In genomic region chr13:46490644-46491043, GRCm38 (mm10) we compare ENCODE assay signal across 22 mouse cellular contexts. TPM values are rescaled to one million over a fixed set of nuclear protein-coding genes. Genes with fewer than 3 reads are reported as not detected.
DNase-seq lines count a peak whose midpoint lies in the region; ATAC-seq and TF ChIP-seq lines count a peak whose summit lies in the region.
"Had no signal": no experiment of that assay in that cellular context is flagged by ENCODE, and none has a peak within 500 bp of the region (broad histone marks: within the 10 kb centered on the region; RNA-seq: fewer than 3 reads in every experiment).

No protein-coding gene starts in this region.

- no peaks in the 10 kb centered on the region for H3K36me3 ChIP-seq in intestine, embryonic 15.5 days
- H3K36me3 ChIP-seq in intestine, embryonic 16.5 days (ENCODE audit: control insufficient read depth, insufficient read depth, low read length) = no peaks in the 10 kb centered on the region
- H3K36me3 ChIP-seq in embryonic facial prominence, embryonic 14.5 days (ENCODE audit: control insufficient read depth, insufficient read depth, low read length) = no peaks in the 10 kb centered on the region
- no peaks in the 10 kb centered on the region for H3K36me3 ChIP-seq in stomach, postnatal 0 days (ENCODE audit: control insufficient read depth, insufficient read depth, low read length)
- H3K36me3 ChIP-seq: forebrain, embryonic 10.5 days; heart, embryonic 15.5 days; kidney, embryonic 15.5 days; midbrain, embryonic 12.5 days; neural tube, embryonic 12.5 days; stomach, embryonic 15.5 days had no signal

- ATAC-seq in intestine, embryonic 15.5 days = no peak
- ATAC-seq in intestine, embryonic 16.5 days = no peak
- no peak for ATAC-seq in embryonic facial prominence, embryonic 14.5 days (ENCODE audit: low read depth)
- no peak for ATAC-seq in stomach, postnatal 0 days (ENCODE audit: low FRiP score, low TSS enrichment)
- ATAC-seq: hindbrain, embryonic 16.5 days; lung, postnatal 0 days had no signal

- no peak overlapping the region; the same call in 1 of the 2 replicates for H3K9ac ChIP-seq in intestine, embryonic 15.5 days
- no peak overlapping the region for H3K9ac ChIP-seq in intestine, embryonic 16.5 days (ENCODE audit: low read depth, low read length)
- no peak overlapping the region for H3K9ac ChIP-seq in embryonic facial prominence, embryonic 14.5 days (ENCODE audit: low read depth, low read length)
- H3K9ac ChIP-seq in stomach, postnatal 0 days (ENCODE audit: low read length) = no peak overlapping the region
- H3K9ac ChIP-seq: heart, embryonic 15.5 days; kidney, embryonic 15.5 days; midbrain, embryonic 12.5 days; neural tube, embryonic 12.5 days; stomach, embryonic 15.5 days had no signal

- DNase-seq in left cerebral cortex, postnatal 36 days (ENCODE audit: low spot score in 2 of 2) = peak; percentile 16 to 18
- no peak for DNase-seq in left cerebral cortex, adult 11 months (ENCODE audit: low spot score)
- DNase-seq in embryonic facial prominence, embryonic 14.5 days (ENCODE audit: low spot score) = peak; percentile 42
- DNase-seq in stomach, postnatal 0 days (ENCODE audit: low spot score) = no peak
- DNase-seq in adrenal gland, adult 18-20 months (ENCODE audit: low spot score in 2 of 2) = no peak
- DNase-seq: cerebellum, adult 8-10 months; gastrocnemius, postnatal 14 days; heart, adult 18-20 months; heart, postnatal 4 days; liver; right cerebral cortex, postnatal 14 days had no signal

- TF ChIP-seq EP300 in stomach, postnatal 0 days (optimal IDR thresholded peaks at IDR 0.05) = no peak

- no peak for TF ChIP-seq CTCF in stomach, postnatal 0 days (IDR thresholded peaks at IDR 0.05; ENCODE audit: low read depth)

- H3K4me2 ChIP-seq in intestine, embryonic 15.5 days (replicated peaks) = no peak overlapping the region
- no peak overlapping the region for H3K4me2 ChIP-seq in intestine, embryonic 16.5 days (ENCODE audit: low read depth, low read length)
- no peak overlapping the region for H3K4me2 ChIP-seq in embryonic facial prominence, embryonic 14.5 days (ENCODE audit: low read depth, low read length)
- H3K4me2 ChIP-seq in stomach, postnatal 0 days (replicated peaks; ENCODE audit: low read depth) = no peak overlapping the region
- H3K4me2 ChIP-seq: heart, embryonic 15.5 days; kidney, embryonic 15.5 days; midbrain, embryonic 12.5 days; neural tube, embryonic 12.5 days; stomach, embryonic 15.5 days had no signal

- 39% methylated on average over 4 of the region's 4 CpGs for WGBS in intestine, embryonic 15.5 days
- 36% methylated on average over 4 of the region's 4 CpGs for WGBS in intestine, embryonic 16.5 days
- 23% methylated on average over 4 of the region's 4 CpGs for WGBS in embryonic facial prominence, embryonic 14.5 days
- 33% methylated on average over 4 of the region's 4 CpGs for WGBS in stomach, postnatal 0 days

- H3K27me3 ChIP-seq in intestine, embryonic 15.5 days (replicated peaks) = no peaks in the 10 kb centered on the region
- no peaks in the 10 kb centered on the region for H3K27me3 ChIP-seq in intestine, embryonic 16.5 days (replicated peaks; ENCODE audit: control insufficient read depth, insufficient read depth, low read length)
- H3K27me3 ChIP-seq in embryonic facial prominence, embryonic 14.5 days (replicated peaks; ENCODE audit: control insufficient read depth, insufficient read depth, low read length) = no peaks in the 10 kb centered on the region
- no peaks in the 10 kb centered on the region for H3K27me3 ChIP-seq in stomach, postnatal 0 days (ENCODE audit: control insufficient read depth, insufficient read depth, low read length)
- H3K27me3 ChIP-seq: heart, embryonic 15.5 days; kidney, embryonic 15.5 days; midbrain, embryonic 12.5 days; neural tube, embryonic 12.5 days; stomach, embryonic 15.5 days had no signal

- no peaks in the 10 kb centered on the region for H3K9me3 ChIP-seq in intestine, embryonic 15.5 days
- H3K9me3 ChIP-seq in intestine, embryonic 16.5 days (ENCODE audit: control insufficient read depth, low read length) = no peaks in the 10 kb centered on the region
- H3K9me3 ChIP-seq in embryonic facial prominence, embryonic 14.5 days (ENCODE audit: control insufficient read depth, low read length) = 0 out of 2 replicates have a peak, but pooled peaks cover 4% of the 10 kb centered on the region
- no peaks in the 10 kb centered on the region for H3K9me3 ChIP-seq in stomach, postnatal 0 days (ENCODE audit: control insufficient read depth, low read length)
- H3K9me3 ChIP-seq: forebrain, embryonic 10.5 days; heart, embryonic 15.5 days; kidney, embryonic 15.5 days; midbrain, embryonic 12.5 days; stomach, embryonic 15.5 days had no signal

- H3K4me3 ChIP-seq in intestine, embryonic 15.5 days (replicated peaks) = no peak overlapping the region
- H3K4me3 ChIP-seq in intestine, embryonic 16.5 days (ENCODE audit: low read length) = no peak overlapping the region
- H3K4me3 ChIP-seq in embryonic facial prominence, embryonic 14.5 days (ENCODE audit: low read depth, low read length) = no peak overlapping the region
- no peak overlapping the region for H3K4me3 ChIP-seq in stomach, postnatal 0 days (ENCODE audit: low read depth, low read length)
- H3K4me3 ChIP-seq: forebrain, embryonic 10.5 days; heart, embryonic 15.5 days; kidney, embryonic 15.5 days; midbrain, embryonic 12.5 days; neural tube, embryonic 12.5 days; stomach, embryonic 15.5 days had no signal

- intact Hi-C loops in left cerebral cortex, postnatal 36 days (cut with DNase I) = no loop called here

- H3K4me1 ChIP-seq in intestine, embryonic 15.5 days (replicated peaks) = 0 out of 2 replicates have a peak, but pooled peaks cover 4% of the 10 kb centered on the region
- H3K4me1 ChIP-seq in intestine, embryonic 16.5 days (ENCODE audit: control insufficient read depth, insufficient read depth, low read length) = 0 out of 2 replicates have a peak, but pooled peaks cover 2% of the 10 kb centered on the region
- H3K4me1 ChIP-seq in embryonic facial prominence, embryonic 14.5 days (ENCODE audit: control insufficient read depth, insufficient read depth, low read length) = peaks cover 7% of the 10 kb centered on the region; the same call in 1 of the 2 replicates
- H3K4me1 ChIP-seq in stomach, postnatal 0 days (replicated peaks; ENCODE audit: control insufficient read depth, insufficient read depth) = no peaks in the 10 kb centered on the region
- H3K4me1 ChIP-seq: midbrain, embryonic 12.5 days; neural tube, embryonic 12.5 days had no signal

- peak overlapping the region; percentile 22; the same call in 1 of the 2 replicates for H3K27ac ChIP-seq in intestine, embryonic 15.5 days
- no peak overlapping the region for H3K27ac ChIP-seq in intestine, embryonic 16.5 days (ENCODE audit: low read length)
- H3K27ac ChIP-seq in embryonic facial prominence, embryonic 14.5 days (replicated peaks; ENCODE audit: low read depth, low read length) = no peak overlapping the region
- H3K27ac ChIP-seq in stomach, postnatal 0 days (replicated peaks) = 0 out of 2 replicates have a peak overlapping the region, but pooled peaks have one; percentile 35
- H3K27ac ChIP-seq: forebrain, embryonic 10.5 days; heart, embryonic 15.5 days; kidney, embryonic 15.5 days; midbrain, embryonic 12.5 days; neural tube, embryonic 12.5 days; stomach, embryonic 15.5 days had no signal

RNA-seq across cellular contexts. Expression of gene Cap2, which starts 11.0 kb away (rescaled TPM):
- polyA plus RNA-seq in intestine, embryonic 15.5 days (2015; fragmentation: Nextera tagmentation; extraction: Ambion mirVana) = 8.3 and 10.4 TPM in 2 replicates
- polyA plus RNA-seq in intestine, embryonic 16.5 days (2015; fragmentation: Nextera tagmentation; extraction: Ambion mirVana) = 10.0 and 10.7 TPM in 2 replicates
- total RNA-seq in left cerebral cortex, postnatal 36 days (2021) = 100 to 1,000 TPM; 240 to 264 TPM
- 31.6 and 35.1 TPM in 2 replicates for polyA plus RNA-seq in embryonic facial prominence, embryonic 14.5 days (2014; fragmentation: Nextera tagmentation; extraction: Ambion mirVana)
- 5.6 and 6.6 TPM in 2 replicates for polyA plus RNA-seq in stomach, postnatal 0 days (2015; fragmentation: Nextera tagmentation; extraction: Ambion mirVana)
- total RNA-seq in adrenal gland, adult 18-20 months (2021) = 1 to 10 TPM; 5.1 to 5.6 TPM
- total RNA-seq: monocyte, adult 5-6 weeks had no signal

Comparison
In these comparisons a context has a peak if more than half of its experiments do, and no peak if none do; other contexts are left out.
1. H3K27ac ChIP-seq: peak in intestine, embryonic 15.5 days (single experiment) and stomach, postnatal 0 days (single experiment); none in intestine, embryonic 16.5 days (single experiment) and embryonic facial prominence, embryonic 14.5 days (single experiment).
2. DNase-seq: peak in left cerebral cortex, postnatal 36 days (2 of 2) and embryonic facial prominence, embryonic 14.5 days (single experiment); none in left cerebral cortex, adult 11 months (single experiment), stomach, postnatal 0 days (single experiment) and adrenal gland, adult 18-20 months (0 of 2).